Mouse (Mus musculus) lung, embryonic 15.5 days (tissue): ENCODE results near the gene Cfap73. TPM values are rescaled to one million over a fixed set of nuclear protein-coding genes. Genes with fewer than 3 reads are reported as not detected.

Source experiments
- ATAC-seq: fragments of 200-750 bp; cut with Nextera tagmentation; 2 replicates; pipeline ENCODE4 v1.8.0; 2017; ENCODE audit warnings: moderate number of reproducible peaks, borderline replicate concordance; ENCODE audit not compliant: low FRiP score, low TSS enrichment; ENCODE audit errors: extremely low read depth
- H3K27ac ChIP-seq: fragments of 300-500 bp; sonication (generic); 2 replicates; pipeline ENCODE4 v1.5.1; 2015; ENCODE audit warnings: moderate library complexity, mild to moderate bottlenecking, inconsistent platforms
- H3K27me3 ChIP-seq: fragments of 300-500 bp; sonication (generic); 2 replicates; pipeline ENCODE4 v1.6.1; 2015; ENCODE audit warnings: inconsistent platforms
- H3K36me3 ChIP-seq: fragments of 300-500 bp; sonication (generic); 2 replicates; pipeline ENCODE4 v1.6.1; 2015; ENCODE audit warnings: inconsistent platforms
- H3K4me1 ChIP-seq: fragments of 300-500 bp; sonication (generic); 2 replicates; pipeline ENCODE4 v1.6.1; 2015; ENCODE audit warnings: inconsistent platforms
- H3K4me2 ChIP-seq: fragments of 300-500 bp; sonication (generic); 2 replicates; pipeline ENCODE4 v1.6.1; 2015; ENCODE audit warnings: inconsistent platforms, mild to moderate bottlenecking, moderate library complexity
- H3K4me3 ChIP-seq: fragments of 300-500 bp; sonication (generic); 2 replicates; pipeline ENCODE4 v1.5.1; 2015; ENCODE audit warnings: mild to moderate bottlenecking, inconsistent platforms
- H3K9ac ChIP-seq: fragments of 300-500 bp; sonication (generic); 2 replicates; pipeline ENCODE4 v1.6.1; 2015; ENCODE audit warnings: inconsistent platforms
- H3K9me3 ChIP-seq: fragments of 300-500 bp; sonication (generic); 2 replicates; pipeline ENCODE4 v1.6.1; 2016; ENCODE audit warnings: inconsistent platforms
- WGBS: fragments of 180-500 bp; shearing (Covaris S2); methylation state at CpG from one replicate; pipeline ENCODE4 v1.1.7; 2015; 5-methylcytosine and 5-hydroxymethylcytosine counted together
- polyA plus RNA-seq: library from polyadenylated mRNA; unstranded; fragments of >200 nt; fragmentation: Nextera tagmentation; extraction: Ambion mirVana; gene quantifications from 2 replicates; pipeline ENCODE4 v1.2.1, GENCODE M21; 2015

The Cfap73 gene
- polyA plus RNA-seq, 1 experiment from 2014 or later = 0.44 TPM

GRCm38 (mm10) chr5:120621846-120622197, 12.2 kb downstream of the Cfap73 start:
- Histone ChIP-seq H3K4me3 (no peak overlapping the region), H3K4me2 (no peak overlapping the region), H3K27ac (no peak overlapping the region), H3K4me1 (no peaks in the 10 kb centered on the region), H3K9me3 (no peaks in the 10 kb centered on the region), H3K27me3 (no peaks in the 10 kb centered on the region), H3K36me3 (peaks cover 91% of the 10 kb centered on the region), H3K9ac (no peak overlapping the region)
- no peak for ATAC-seq
- WGBS = 85% methylated on average over 10 of the region's 10 CpGs

DNA sequence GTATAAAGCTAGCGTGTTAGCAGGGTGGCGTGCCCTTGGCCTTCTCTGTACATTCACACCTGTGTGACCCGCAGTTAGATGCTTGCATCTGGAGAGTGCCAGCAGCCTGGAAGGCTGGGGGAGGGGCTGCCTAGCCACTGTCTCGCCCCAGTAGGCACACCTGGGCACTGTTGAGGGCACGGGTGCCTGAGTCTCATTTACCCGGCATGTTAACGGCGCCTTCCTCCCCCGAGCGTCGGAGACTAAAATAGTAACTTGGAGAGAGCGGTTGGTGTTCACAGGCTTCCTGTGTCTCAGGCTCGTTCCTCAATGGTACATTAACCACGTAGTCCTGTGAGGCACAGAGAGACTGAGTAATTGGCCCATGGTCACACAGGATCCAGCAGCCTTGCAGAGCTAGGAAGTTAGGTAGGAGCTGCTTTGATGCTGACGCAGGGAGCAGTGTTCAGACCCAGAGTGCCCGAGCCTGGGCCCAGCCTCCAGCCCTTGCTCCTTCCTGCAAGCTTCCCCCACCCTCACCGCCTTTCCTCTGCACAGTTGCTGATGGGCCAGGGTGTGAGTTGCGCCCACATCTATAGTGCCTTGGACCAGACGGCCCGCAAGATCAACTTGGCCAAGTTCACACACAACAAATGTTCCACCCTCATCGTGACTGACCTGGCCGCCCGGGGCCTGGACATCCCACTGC, 12.8 kb downstream of the Cfap73 start:
- Histone ChIP-seq H3K9ac (no peak overlapping the region), H3K4me1 (no peaks in the 10 kb centered on the region), H3K27ac (no peak overlapping the region), H3K9me3 (no peaks in the 10 kb centered on the region), H3K4me3 (no peak overlapping the region), H3K4me2 (no peak overlapping the region), H3K36me3 (peaks cover 89% of the 10 kb centered on the region), H3K27me3 (no peaks in the 10 kb centered on the region)
- WGBS = 87% methylated on average over 23 of the region's 23 CpGs
- ATAC-seq = no peak

GRCm38 (mm10) chr5:120620375-120621077, 13.5 kb downstream of the Cfap73 start:
- WGBS = 69% methylated on average over 18 of the region's 18 CpGs
- peaks cover 86% of the 10 kb centered on the region for H3K36me3 ChIP-seq
- no peaks in the 10 kb centered on the region for H3K9me3 ChIP-seq
- H3K27me3 ChIP-seq = no peaks in the 10 kb centered on the region
- H3K27ac ChIP-seq = no peak overlapping the region
- ATAC-seq = no peak
- no peaks in the 10 kb centered on the region for H3K4me1 ChIP-seq
- no peak overlapping the region for H3K4me2 ChIP-seq
- H3K9ac ChIP-seq = no peak overlapping the region
- no peak overlapping the region for H3K4me3 ChIP-seq

- 15% methylated on average over 5 of the region's 5 CpGs for WGBS
- H3K4me3 ChIP-seq = no peak overlapping the region
- no peaks in the 10 kb centered on the region for H3K27me3 ChIP-seq
- no peaks in the 10 kb centered on the region for H3K9me3 ChIP-seq
- peaks cover 75% of the 10 kb centered on the region for H3K36me3 ChIP-seq
- peaks cover 6% of the 10 kb centered on the region; the same call in 1 of the 2 replicates for H3K4me1 ChIP-seq
- no peak overlapping the region for H3K27ac ChIP-seq
- no peak for ATAC-seq
- no peak overlapping the region for H3K9ac ChIP-seq
- no peak overlapping the region for H3K4me2 ChIP-seq
Observed at GRCm38 (mm10) chr5:120619201-120619600, 14.8 kb downstream of the Cfap73 start.

DNA sequence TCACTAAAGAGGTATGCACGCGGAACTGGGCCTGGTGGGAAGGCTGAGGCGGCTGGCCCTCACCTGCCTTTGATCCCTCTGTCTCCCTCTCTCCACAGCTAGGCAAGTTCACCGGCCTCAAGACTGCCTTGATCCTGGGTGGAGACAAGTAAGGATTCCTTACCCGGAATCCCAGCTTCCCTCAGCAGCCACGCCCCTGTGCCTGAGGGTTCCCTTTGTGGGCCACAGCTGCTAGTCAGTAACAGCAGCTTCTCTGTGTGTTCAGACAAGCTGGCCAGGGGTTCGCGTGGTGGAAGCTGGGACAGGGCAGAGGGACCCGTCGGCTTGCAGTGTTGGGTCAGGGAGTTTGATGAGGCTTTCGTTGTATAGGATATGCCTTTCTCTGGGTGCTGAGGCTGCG, 15.3 kb downstream of the Cfap73 start:
- Histone ChIP-seq H3K27ac (no peak overlapping the region), H3K4me2 (no peak overlapping the region), H3K27me3 (no peaks in the 10 kb centered on the region), H3K36me3 (peaks cover 71% of the 10 kb centered on the region), H3K4me3 (no peak overlapping the region), H3K9me3 (no peaks in the 10 kb centered on the region), H3K4me1 (peaks cover 11% of the 10 kb centered on the region), H3K9ac (no peak overlapping the region)
- no peak for ATAC-seq
- 83% methylated on average over 12 of the region's 12 CpGs for WGBS

DNA sequence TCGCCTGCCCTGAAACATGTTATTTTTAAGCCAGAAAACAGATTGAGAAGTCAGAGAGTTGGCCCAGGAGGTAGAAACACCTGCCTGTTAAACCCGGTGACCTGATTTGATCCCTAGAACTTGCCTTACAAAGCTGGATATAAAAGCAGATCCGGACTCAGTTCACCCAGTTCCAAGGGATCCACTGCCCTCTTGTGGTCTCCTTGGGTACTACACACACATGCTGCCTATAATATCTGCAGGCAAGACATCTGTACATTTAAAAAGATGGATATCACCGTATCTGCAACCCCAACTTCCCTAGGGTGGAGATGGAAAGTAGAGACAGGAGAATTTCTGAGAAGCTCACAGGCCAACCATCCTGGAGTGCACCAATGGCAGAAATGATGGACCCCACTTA, 18.1 kb downstream of the Cfap73 start:
- Histone ChIP-seq H3K4me2 (no peak overlapping the region), H3K9me3 (no peaks in the 10 kb centered on the region), H3K27ac (no peak overlapping the region), H3K9ac (no peak overlapping the region), H3K4me1 (peaks cover 22% of the 10 kb centered on the region), H3K27me3 (no peaks in the 10 kb centered on the region), H3K36me3 (peaks cover 44% of the 10 kb centered on the region), H3K4me3 (no peak overlapping the region)
- 97% methylated on average over 4 of the region's 4 CpGs for WGBS
- ATAC-seq = no peak

DNA sequence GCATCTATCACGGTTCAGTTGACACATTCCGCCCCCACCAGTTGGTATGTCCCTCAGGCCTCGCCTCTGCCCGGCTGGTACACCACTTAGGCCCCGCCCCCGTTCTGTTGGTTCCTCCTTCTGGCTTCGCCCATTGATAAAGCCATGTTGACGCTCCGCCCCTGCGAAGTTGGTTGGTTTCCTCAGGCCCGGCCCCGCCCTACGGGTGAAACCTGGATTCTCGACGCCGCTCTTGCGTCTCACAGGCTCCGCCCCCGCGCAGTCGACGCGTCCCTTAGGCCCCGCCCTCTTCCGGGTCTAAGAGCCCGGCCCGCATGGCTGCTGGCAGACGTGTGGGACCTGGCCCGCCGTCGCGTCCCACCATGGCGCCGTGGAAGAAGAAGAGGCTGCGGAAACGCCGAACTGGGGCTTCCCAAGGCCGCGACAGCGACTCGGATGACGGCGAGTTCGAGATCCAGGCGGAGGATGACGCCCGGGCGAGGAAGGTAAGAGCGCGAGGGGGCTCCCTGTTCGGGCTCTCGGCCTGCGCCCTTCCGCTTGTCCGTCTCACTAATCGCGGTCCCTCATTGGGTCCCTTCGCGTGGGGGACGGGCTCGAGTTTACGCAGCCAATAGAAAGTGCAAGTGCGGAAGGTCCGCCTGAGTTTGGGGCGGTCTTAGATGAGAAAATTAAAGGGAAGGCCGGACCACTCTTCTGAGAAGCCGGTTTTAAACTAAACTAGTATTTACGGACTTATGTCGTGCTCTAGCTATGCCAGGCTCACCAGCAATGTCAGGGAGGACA, 21.0 kb downstream of the Cfap73 start:
- peak overlapping the region; percentile 79 for H3K4me3 ChIP-seq
- peaks cover 24% of the 10 kb centered on the region for H3K4me1 ChIP-seq
- peak overlapping the region; percentile 83 for H3K4me2 ChIP-seq
- peak overlapping the region; percentile 86 for H3K27ac ChIP-seq
- H3K36me3 ChIP-seq = peaks cover 19% of the 10 kb centered on the region
- WGBS = under 1% methylated on average over 69 of the region's 69 CpGs
- no peaks in the 10 kb centered on the region for H3K9me3 ChIP-seq
- H3K9ac ChIP-seq = peak overlapping the region; percentile 68
- no peaks in the 10 kb centered on the region for H3K27me3 ChIP-seq
- peak; percentile 95 for ATAC-seq

DNA sequence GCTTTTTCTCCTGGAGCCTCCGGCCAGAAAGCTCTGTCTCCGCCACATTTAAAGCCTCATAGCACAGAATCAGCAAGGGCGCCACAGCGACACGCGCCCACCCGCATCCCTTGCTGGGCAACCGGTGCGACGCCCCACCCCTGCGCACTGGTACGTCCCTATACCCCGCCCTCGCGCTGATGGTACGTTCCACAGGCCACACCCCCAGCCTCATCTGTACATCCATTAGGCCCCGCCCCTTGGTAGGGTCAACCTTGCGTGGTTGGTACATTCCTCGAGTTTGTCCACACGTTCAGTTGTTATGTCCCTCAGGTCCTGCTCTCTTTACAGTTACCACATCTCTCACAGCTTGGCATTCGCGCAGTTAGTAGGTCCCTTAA, 21.6 kb downstream of the Cfap73 start, which contains the start of the genes Rita1 and Ddx54:
Gene Rita1 (minus strand): TSS at position 148 of the 380 bp plus-strand sequence.
Gene Ddx54 (plus strand): TSS at position 298 of the 380 bp plus-strand sequence.
- Histone ChIP-seq H3K4me1 (peaks cover 24% of the 10 kb centered on the region), H3K4me2 (peak within 1 kb of the TSS; percentile 83), H3K27me3 (no peaks in the 10 kb centered on the region), H3K27ac (peak within 1 kb of the TSS; percentile 86), H3K9ac (peak within 1 kb of the TSS; percentile 68), H3K36me3 (peaks cover 14% of the 10 kb centered on the region), H3K9me3 (no peaks in the 10 kb centered on the region), H3K4me3 (peak within 1 kb of the TSS; percentile 79)
- under 1% methylated on average over 22 of the region's 22 CpGs for WGBS
- ATAC-seq = peak; percentile 86

DNA sequence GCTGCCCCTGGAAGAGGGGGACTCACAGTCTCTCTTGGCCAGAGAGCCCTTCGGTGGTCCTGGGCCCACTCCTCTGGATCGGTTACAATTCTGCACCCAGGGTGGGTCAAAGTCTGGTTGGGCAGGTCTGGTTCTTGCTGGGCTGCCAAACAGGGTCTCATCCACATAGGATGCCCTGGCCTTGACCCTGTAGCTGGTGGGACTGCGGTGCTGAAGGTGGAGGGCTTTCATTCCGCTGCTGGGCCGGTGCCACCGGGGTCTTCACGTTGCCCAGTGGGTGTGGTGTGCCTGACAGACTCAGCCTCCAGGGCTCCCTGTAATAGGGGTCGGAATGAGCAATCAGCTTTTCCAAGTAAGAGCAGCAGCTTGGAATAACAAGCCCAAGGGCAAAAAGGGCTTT, 22.6 kb downstream of the Cfap73 start:
- Histone ChIP-seq H3K36me3 (peaks cover 5% of the 10 kb centered on the region), H3K4me3 (peak overlapping the region; percentile 79), H3K4me1 (peaks cover 24% of the 10 kb centered on the region), H3K27me3 (no peaks in the 10 kb centered on the region), H3K4me2 (peak overlapping the region; percentile 80), H3K27ac (no peak overlapping the region), H3K9ac (peak overlapping the region; percentile 42), H3K9me3 (no peaks in the 10 kb centered on the region)
- WGBS = 42% methylated on average over 8 of the region's 8 CpGs
- ATAC-seq = no peak

- H3K27ac ChIP-seq = no peak overlapping the region
- H3K9ac ChIP-seq = peak overlapping the region; percentile 42; the same call in 1 of the 2 replicates
- 82% methylated on average over 5 of the region's 5 CpGs for WGBS
- no peaks in the 10 kb centered on the region for H3K27me3 ChIP-seq
- H3K4me3 ChIP-seq = no peak overlapping the region
- no peak for ATAC-seq
- H3K4me2 ChIP-seq = peak overlapping the region; percentile 80; the same call in 1 of the 2 replicates
- H3K36me3 ChIP-seq = peaks cover 5% of the 10 kb centered on the region
- H3K9me3 ChIP-seq = no peaks in the 10 kb centered on the region
- peaks cover 24% of the 10 kb centered on the region for H3K4me1 ChIP-seq
Observed at GRCm38 (mm10) chr5:120610906-120611305, 23.1 kb downstream of the Cfap73 start.

GRCm38 (mm10) chr5:120609246-120609775, 24.7 kb downstream of the Cfap73 start:
- H3K36me3 ChIP-seq = no peaks in the 10 kb centered on the region
- ATAC-seq = no peak
- H3K27ac ChIP-seq = no peak overlapping the region
- WGBS = 73% methylated on average over 16 of the region's 16 CpGs
- H3K4me2 ChIP-seq = no peak overlapping the region
- H3K9me3 ChIP-seq = no peaks in the 10 kb centered on the region
- no peak overlapping the region for H3K9ac ChIP-seq
- H3K4me1 ChIP-seq = peaks cover 24% of the 10 kb centered on the region
- H3K4me3 ChIP-seq = no peak overlapping the region
- no peaks in the 10 kb centered on the region for H3K27me3 ChIP-seq
